Mouse (Mus musculus) splenic B cell, adult 2 months (primary cell): ENCODE measurements at regions not wholly inside any gene's neighbourhood (a gene's known extent, or its start where the extent isn't known, plus 50 kb on each side); places are given as distances from the start of the nearest gene placed in this dataset.

ENCODE experiments used
- DNase-seq: peaks from one replicate; pipeline ENCODE4 v3.0.0-alpha.2; 2011; ENCODE audit warnings: low read depth, low spot score
- H3K27me3 ChIP-seq: 2 replicates; pipeline ENCODE4 v1.6.1; 2012; ENCODE audit warnings: mild to moderate bottlenecking, low read length, moderate library complexity, mixed read lengths; ENCODE audit not compliant: control insufficient read depth, poor library complexity, insufficient read depth, severe bottlenecking
- H3K36me3 ChIP-seq: 2 replicates; pipeline ENCODE4 v1.6.1; 2012; ENCODE audit warnings: mild to moderate bottlenecking, low read length, moderate library complexity, mixed read lengths; ENCODE audit not compliant: control insufficient read depth, poor library complexity, insufficient read depth, severe bottlenecking

- H3K27me3 ChIP-seq = no peaks in the 10 kb centered on the region
- peak; percentile 33 for DNase-seq
- H3K36me3 ChIP-seq = no peaks in the 10 kb centered on the region
Observed at GRCm38 (mm10) chr3:20590143-20590542, 223.2 kb upstream of the Agtr1b start.

- DNase-seq = peak; percentile 3
- H3K27me3 ChIP-seq = no peaks in the 10 kb centered on the region
- H3K36me3 ChIP-seq = no peaks in the 10 kb centered on the region
Observed at GRCm38 (mm10) chr3:20551563-20551962, 184.6 kb upstream of the Agtr1b start.

- Histone ChIP-seq H3K36me3 (no peaks in the 10 kb centered on the region), H3K27me3 (no peaks in the 10 kb centered on the region)
- DNase-seq = no peak
Observed at GRCm38 (mm10) chr3:20543991-20544390, 177.0 kb upstream of the Agtr1b start.

- Histone ChIP-seq H3K27me3 (no peaks in the 10 kb centered on the region), H3K36me3 (no peaks in the 10 kb centered on the region)
- DNase-seq = no peak
Observed at GRCm38 (mm10) chr3:20538492-20539004, 171.6 kb upstream of the Agtr1b start.

GRCm38 (mm10) chr3:20520738-20521137, 153.8 kb upstream of the Agtr1b start:
- no peaks in the 10 kb centered on the region for H3K27me3 ChIP-seq
- peak; percentile 1 for DNase-seq
- H3K36me3 ChIP-seq = no peaks in the 10 kb centered on the region

- peak; percentile 52 for DNase-seq
- H3K36me3 ChIP-seq = no peaks in the 10 kb centered on the region
- no peaks in the 10 kb centered on the region for H3K27me3 ChIP-seq
Observed at GRCm38 (mm10) chr3:20509192-20509591, 142.2 kb upstream of the Agtr1b start.

GRCm38 (mm10) chr3:20505546-20505945, 138.6 kb upstream of the Agtr1b start:
- DNase-seq = no peak
- H3K27me3 ChIP-seq = no peaks in the 10 kb centered on the region
- no peaks in the 10 kb centered on the region for H3K36me3 ChIP-seq
